Mouse (Mus musculus) small intestine, adult 10 weeks (tissue): ENCODE results near the gene Iqcm. TPM values are rescaled to one million over a fixed set of nuclear protein-coding genes. Genes with fewer than 3 reads are reported as not detected.

ENCODE experiments used
- polyA plus RNA-seq: library from polyadenylated mRNA; stranded (reverse); fragments of 350-450 nt; fragmentation: Illumina TruSeq; extraction: RNeasy Lipid Tissue Mini Kit (QIAGEN cat#74804); gene quantifications from one replicate; pipeline ENCODE4 v1.2.3, GENCODE M21; 2014; ENCODE audit warnings: low replicate concordance

The Iqcm gene
- not detected for polyA plus RNA-seq

GRCm38 (mm10) chr8:75448394-75448793, at the start of gene Iqcm:
Gene Iqcm (plus strand): TSS chr8:75448694.

GRCm38 (mm10) chr8:75406489-75406888, 42.0 kb upstream of the Iqcm start, which contains the start of gene Gm10358:
Gene Gm10358 (minus strand): TSS chr8:75406589.

Other genes starting within 250 kb of the Iqcm start
- not detected for gene Rasd2, start 234.8 kb upstream of the Iqcm start, polyA plus RNA-seq
- not detected for gene Gm10358, start 42.1 kb upstream of the Iqcm start, polyA plus RNA-seq